Mouse (Mus musculus) bone marrow, adult 2 months (tissue): ENCODE measurements around the gene Dnaic1. TPM values are rescaled to one million over a fixed set of nuclear protein-coding genes. Genes with fewer than 3 reads are reported as not detected.

Source experiments
- H3K27ac ChIP-seq: fragments of 200-500 bp; 2 replicates; pipeline ENCODE4 v1.5.1; 2012; ENCODE audit warnings: low read depth, mild to moderate bottlenecking, control low read depth, inconsistent platforms, low read length; ENCODE audit not compliant: control insufficient read depth, poor library complexity, insufficient read depth
- H3K4me1 ChIP-seq: fragments of 200-500 bp; 2 replicates; pipeline ENCODE4 v1.6.1; 2011; ENCODE audit warnings: low read length; ENCODE audit not compliant: control insufficient read depth, insufficient read depth
- H3K4me3 ChIP-seq: fragments of 200-500 bp; replicated peaks from 2 replicates; pipeline ENCODE3; 2011; ENCODE audit warnings: mild to moderate bottlenecking, low read depth, low read length, control low read depth; ENCODE audit not compliant: control insufficient read depth
- CTCF ChIP-seq: fragments of 200-500 bp; IDR thresholded peaks from 2 replicates; pipeline ENCODE4 v1.5.1; 2011; ENCODE audit warnings: low read length, control low read depth; ENCODE audit not compliant: control insufficient read depth, insufficient read depth
- POLR2A ChIP-seq: fragments of 200-500 bp; IDR thresholded peaks from 2 replicates; pipeline ENCODE4 v1.6.1; 2011; ENCODE audit warnings: low read depth, mild to moderate bottlenecking, control low read depth, low read length, borderline replicate concordance; ENCODE audit not compliant: control insufficient read depth
- WGBS: fragments of 180-500 bp; shearing (Covaris S2); methylation state at CpG from one replicate; pipeline ENCODE4 v1.1.7; 2018; 5-methylcytosine and 5-hydroxymethylcytosine counted together
- polyA plus RNA-seq: library from polyadenylated mRNA; stranded (reverse); fragments of >200 nt; gene quantifications from 2 replicates; pipeline ENCODE4 v1.2.4, GENCODE M21; 2011; ENCODE audit warnings: low replicate concordance; ENCODE audit not compliant: missing spikeins, insufficient read depth, insufficient read length

The Dnaic1 gene
- polyA plus RNA-seq, 1 experiment: not detected

DNA sequence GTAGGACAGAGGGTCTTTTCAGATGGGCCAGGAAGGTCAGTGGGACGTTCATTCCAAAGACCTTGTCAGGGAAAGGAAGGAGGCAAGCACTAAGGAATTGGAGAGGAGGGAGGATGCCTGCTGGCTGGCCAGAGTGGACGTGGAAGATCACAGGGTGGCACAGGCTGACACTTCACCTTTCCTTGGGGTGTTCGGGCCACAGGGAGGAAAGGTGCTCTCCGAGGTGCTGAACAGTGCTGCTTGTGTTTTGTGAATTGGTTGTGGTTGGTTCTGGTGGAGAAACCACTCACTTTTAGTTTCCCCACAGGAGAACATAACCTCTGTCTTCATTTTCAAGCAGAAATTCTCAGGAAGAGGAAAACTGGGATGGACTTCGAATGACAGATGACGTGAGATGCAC is 37.2 kb upstream of the Dnaic1 start:
- no peak overlapping the region for H3K4me3 ChIP-seq
- H3K4me1 ChIP-seq: no peaks in the 10 kb centered on the region
- WGBS: 34% methylated on average over 6 of the region's 6 CpGs
- TF ChIP-seq CTCF (no peak), POLR2A (no peak)
- no peak overlapping the region for H3K27ac ChIP-seq

DNA sequence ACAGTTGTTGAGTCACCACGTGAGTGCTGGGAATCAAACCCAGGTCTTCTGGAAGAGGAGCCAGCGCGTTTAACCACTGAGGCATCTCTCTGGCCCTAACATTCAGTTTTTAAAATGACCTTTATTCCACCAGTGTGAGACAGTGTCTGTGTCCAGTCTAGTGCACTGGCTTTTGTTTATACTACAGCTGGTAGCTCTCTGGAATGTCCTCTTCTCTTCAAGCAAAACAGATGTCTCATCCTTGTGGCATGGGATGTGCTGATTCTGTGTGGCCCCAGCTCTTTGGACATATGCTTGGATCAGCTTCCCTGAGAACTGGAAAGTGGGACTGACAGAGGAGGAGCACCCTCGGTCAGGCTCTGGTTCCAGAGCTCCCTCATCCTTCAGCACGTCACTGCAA is 34.7 kb upstream of the Dnaic1 start:
- Histone ChIP-seq H3K27ac (no peak overlapping the region), H3K4me3 (no peak overlapping the region), H3K4me1 (no peaks in the 10 kb centered on the region)
- TF ChIP-seq CTCF: no peak
- no peak for TF ChIP-seq POLR2A
- WGBS: 76% methylated on average over 5 of the region's 5 CpGs

DNA sequence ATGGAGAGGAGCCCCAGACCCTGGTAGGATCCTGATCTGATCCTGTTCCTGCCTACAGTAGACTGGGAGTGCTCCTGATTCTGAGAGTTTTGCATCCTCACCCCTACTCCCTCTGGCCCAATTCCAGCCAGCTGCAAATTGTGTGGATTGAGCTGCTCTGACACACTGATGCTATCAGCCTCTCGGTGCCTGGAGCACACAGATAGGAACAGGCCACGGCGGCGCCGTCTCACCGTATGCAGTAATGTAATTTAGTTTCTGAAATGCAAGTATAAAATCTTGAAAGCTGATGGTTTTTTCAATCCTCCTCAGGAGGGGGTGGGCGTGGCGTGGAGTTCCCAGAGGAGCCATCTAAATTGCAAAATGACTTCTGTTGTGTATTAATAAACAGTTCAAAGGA is 27.4 kb upstream of the Dnaic1 start:
- WGBS: 69% methylated on average over 8 of the region's 8 CpGs
- H3K27ac ChIP-seq: no peak overlapping the region
- no peak overlapping the region for H3K4me3 ChIP-seq
- no peak for TF ChIP-seq CTCF
- no peaks in the 10 kb centered on the region for H3K4me1 ChIP-seq

DNA sequence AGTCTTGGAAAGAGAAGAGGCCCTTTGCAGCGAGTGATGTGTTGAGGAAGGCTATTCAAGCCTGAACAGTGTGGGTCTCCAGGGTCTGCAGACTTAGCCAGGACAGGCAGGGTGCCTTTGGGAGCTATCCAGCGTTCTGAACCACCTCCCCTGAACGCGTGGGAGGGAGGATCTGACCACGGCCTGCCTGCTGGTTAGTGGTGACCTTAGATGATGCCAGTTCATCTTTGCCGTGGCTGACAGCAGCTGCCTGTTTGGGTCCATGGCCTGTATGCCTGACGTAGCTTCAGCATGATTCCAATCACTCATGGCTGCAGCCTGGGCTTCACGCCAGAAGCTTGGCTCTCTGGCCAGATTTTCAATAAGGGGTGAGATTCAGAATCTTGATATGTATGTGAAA is 23.6 kb upstream of the Dnaic1 start:
- 30% methylated on average over 8 of the region's 8 CpGs for WGBS
- H3K27ac ChIP-seq: no peak overlapping the region
- no peak overlapping the region for H3K4me3 ChIP-seq
- TF ChIP-seq POLR2A (no peak), CTCF (no peak)
- H3K4me1 ChIP-seq: no peaks in the 10 kb centered on the region

DNA sequence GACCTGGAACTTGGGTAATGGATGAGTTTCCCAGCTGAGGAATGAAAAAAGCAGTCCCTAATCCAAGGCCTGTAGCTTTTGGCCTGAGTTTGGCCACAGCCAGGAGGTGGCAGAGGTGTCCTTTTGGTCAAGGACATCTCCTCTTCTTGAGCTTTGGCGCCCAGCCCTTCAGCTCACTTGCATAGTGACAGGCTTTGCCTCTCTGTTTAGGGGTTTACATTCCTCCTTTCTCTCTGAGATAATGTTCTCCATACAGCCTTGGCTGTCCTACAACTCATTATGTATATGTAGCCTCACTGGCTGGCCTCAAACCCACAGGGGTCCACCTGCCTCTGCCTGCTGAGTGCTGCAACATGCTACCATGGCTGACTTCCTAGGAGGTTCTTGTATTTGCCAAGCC is 22.5 kb upstream of the Dnaic1 start:
- no peak overlapping the region for H3K4me3 ChIP-seq
- TF ChIP-seq CTCF (no peak), POLR2A (no peak)
- H3K4me1 ChIP-seq: no peaks in the 10 kb centered on the region
- no peak overlapping the region for H3K27ac ChIP-seq
- 86% methylated on average over 1 of the region's 1 CpGs for WGBS

DNA sequence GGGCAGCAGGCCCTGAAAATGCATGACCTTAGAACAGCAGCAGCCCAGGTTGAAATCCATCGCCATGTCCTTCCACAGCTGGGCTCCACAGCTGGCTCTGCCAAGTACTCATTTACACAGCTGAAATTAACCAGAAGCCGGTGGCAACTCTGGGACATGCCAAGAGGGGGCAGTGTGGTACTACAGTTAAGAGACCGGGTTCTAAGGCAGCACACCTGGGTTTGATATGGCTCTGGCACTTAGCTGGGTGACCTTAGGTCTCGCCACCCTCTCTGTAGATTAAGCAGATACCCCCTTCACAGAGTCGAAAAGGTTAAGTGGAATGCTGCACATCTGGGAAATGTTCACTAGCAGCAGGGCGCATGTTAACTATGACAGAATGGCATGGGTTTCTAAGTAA is 17.0 kb upstream of the Dnaic1 start:
- TF ChIP-seq POLR2A: no peak
- peak; percentile 74 for TF ChIP-seq CTCF
- WGBS: 36% methylated on average over 6 of the region's 6 CpGs
- no peak overlapping the region for H3K4me3 ChIP-seq
- no peaks in the 10 kb centered on the region; the same call in 1 of the 2 replicates for H3K4me1 ChIP-seq
- H3K27ac ChIP-seq: no peak overlapping the region

DNA sequence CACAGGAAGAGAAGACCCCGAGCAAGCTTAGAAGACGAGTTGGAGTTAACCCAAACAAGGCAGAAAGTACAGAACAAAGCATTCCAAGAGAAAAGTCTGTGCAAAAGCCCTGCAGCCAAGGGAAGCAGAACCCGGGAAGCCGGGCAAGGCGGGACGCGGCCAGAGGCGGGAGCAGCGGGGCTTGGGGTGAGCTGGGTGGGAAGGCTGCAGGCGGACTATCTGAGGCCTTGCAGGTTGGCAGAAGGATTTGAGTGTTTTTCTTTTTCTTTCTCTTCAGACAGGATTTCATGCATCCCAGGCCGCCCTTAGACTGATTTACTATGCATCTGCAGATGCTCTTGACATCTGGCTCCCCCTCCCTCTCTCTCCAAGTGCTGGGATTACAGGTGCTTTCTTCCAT is 16.5 kb upstream of the Dnaic1 start:
- no peaks in the 10 kb centered on the region; the same call in 1 of the 2 replicates for H3K4me1 ChIP-seq
- 87% methylated on average over 11 of the region's 11 CpGs for WGBS
- TF ChIP-seq POLR2A (no peak), CTCF (no peak)
- no peak overlapping the region for H3K4me3 ChIP-seq
- H3K27ac ChIP-seq: no peak overlapping the region

DNA sequence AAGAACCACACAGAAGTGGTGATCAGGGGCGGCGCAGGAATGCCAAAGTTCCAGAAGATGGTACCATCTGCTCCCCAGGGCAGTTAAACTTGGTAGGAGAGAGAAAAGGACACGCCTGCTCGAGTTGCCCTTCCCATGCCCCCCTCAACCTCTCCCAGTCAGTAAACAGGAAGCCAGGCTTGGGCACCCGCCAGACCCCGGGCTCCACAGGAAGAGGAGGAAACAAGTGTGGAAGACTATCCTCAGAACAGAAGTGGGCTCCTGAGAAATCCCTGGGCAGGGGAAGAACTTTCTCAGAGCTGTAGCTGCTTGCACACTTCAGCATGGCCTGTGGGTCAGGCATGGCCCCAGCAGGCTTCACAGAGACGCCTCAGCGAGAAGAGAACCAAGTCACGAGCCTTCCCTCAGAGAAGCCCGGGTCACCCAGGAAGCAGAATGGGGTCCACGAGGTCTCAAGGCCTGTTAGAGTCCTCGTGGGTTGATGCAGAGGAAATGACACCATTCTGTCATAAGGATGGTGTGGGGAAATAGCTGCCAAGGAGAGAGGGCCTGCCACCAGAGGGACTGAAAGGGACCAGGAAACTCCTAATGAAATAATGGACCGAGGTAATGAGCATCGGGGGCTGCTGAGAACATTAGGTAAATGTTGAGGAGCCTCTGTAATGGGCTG is 14.4 kb upstream of the Dnaic1 start:
- Histone ChIP-seq H3K27ac (no peak overlapping the region), H3K4me1 (no peaks in the 10 kb centered on the region; the same call in 1 of the 2 replicates), H3K4me3 (no peak overlapping the region)
- 8% methylated on average over 14 of the region's 14 CpGs for WGBS
- TF ChIP-seq POLR2A (no peak), CTCF (no peak)

DNA sequence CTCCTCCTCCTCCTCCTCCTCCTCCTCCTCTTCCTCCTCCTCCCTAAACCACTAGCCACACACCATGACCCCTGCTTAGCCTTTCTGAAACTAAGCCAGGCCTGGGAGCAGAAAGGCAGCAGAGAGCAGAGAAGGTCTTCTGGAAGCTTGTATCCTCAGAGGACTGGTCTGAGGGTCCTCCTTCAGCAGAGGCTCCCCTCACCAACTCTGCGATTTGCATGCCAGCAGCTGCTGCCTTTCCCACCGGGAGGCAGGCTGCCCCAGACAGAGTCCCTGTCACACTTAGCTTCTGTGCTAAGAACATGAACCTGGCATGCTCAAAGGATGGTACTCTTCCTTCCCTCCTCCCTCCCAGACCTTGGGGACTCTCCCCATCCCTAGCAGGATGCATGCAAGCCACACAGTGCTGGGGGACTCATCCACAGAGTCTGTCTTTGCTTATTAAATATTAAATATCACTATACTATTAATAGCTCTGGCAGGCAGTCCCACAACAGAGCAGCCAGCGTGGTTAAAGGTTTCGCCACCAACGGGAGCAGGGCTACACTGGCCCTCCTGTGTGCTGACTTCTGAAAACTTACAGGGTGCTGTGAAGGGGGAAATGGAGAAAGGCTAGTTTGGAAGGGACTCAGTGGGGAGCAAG is 13.1 kb upstream of the Dnaic1 start:
- H3K4me1 ChIP-seq: no peaks in the 10 kb centered on the region; the same call in 1 of the 2 replicates
- H3K4me3 ChIP-seq: no peak overlapping the region
- no peak overlapping the region for H3K27ac ChIP-seq
- WGBS: 35% methylated on average over 5 of the region's 5 CpGs
- no peak for TF ChIP-seq POLR2A
- TF ChIP-seq CTCF: no peak

DNA sequence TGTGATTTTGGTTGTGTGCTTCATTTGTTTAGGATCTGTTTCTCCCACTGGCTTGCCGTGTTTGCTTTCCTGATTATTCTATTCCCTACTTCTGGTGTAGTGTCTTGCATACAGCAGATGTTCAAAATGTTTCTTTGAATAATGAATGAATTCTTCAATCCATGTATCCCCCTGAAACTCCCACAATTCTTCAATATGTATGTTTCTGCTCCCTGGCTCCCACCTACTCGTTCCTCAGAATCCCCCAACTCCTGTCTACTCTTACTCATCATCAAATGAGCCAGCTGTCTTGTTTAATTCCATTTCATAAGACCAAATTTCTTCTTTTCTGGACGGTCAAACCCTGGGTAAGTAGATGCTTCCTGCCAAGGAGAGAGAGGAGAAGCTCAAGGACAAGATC is 12.5 kb upstream of the Dnaic1 start:
- TF ChIP-seq CTCF: no peak
- TF ChIP-seq POLR2A: no peak
- H3K27ac ChIP-seq: no peak overlapping the region
- 65% methylated on average over 3 of the region's 3 CpGs for WGBS
- no peak overlapping the region for H3K4me3 ChIP-seq
- H3K4me1 ChIP-seq: no peaks in the 10 kb centered on the region; the same call in 1 of the 2 replicates
